Mouse (Mus musculus) brown adipose tissue, adult 24 weeks (tissue): ENCODE results near the gene Txnrd2. TPM values are rescaled to one million over a fixed set of nuclear protein-coding genes. Genes with fewer than 3 reads are reported as not detected.
A peak's percentile ranks its signal among the peaks of the same experiment; 100 is the strongest.

Source experiments
- H3K27ac ChIP-seq: fragments of 200-500 bp; replicated peaks from 2 replicates; pipeline ENCODE4 v1.5.1; 2012; ENCODE audit warnings: low read depth, mild to moderate bottlenecking, low read length
- H3K4me1 ChIP-seq: fragments of 200-500 bp; 2 replicates; pipeline ENCODE4 v1.6.1; 2012; ENCODE audit warnings: low read length, mixed read lengths; ENCODE audit not compliant: control insufficient read depth, insufficient read depth, insufficient read length
- H3K4me3 ChIP-seq: fragments of 200-500 bp; 2 replicates; pipeline ENCODE4 v1.5.1; 2012; ENCODE audit warnings: low read depth, mild to moderate bottlenecking, low read length, moderate library complexity; ENCODE audit not compliant: insufficient read depth
- polyA plus RNA-seq: library from polyadenylated mRNA; stranded (reverse); fragments of >200 nt; gene quantifications from 2 replicates; pipeline ENCODE4 v1.2.4, GENCODE M21; 2012; ENCODE audit not compliant: missing spikeins, insufficient read depth, insufficient read length

The Txnrd2 gene
- polyA plus RNA-seq, 1 experiment, result 77.6 TPM

DNA sequence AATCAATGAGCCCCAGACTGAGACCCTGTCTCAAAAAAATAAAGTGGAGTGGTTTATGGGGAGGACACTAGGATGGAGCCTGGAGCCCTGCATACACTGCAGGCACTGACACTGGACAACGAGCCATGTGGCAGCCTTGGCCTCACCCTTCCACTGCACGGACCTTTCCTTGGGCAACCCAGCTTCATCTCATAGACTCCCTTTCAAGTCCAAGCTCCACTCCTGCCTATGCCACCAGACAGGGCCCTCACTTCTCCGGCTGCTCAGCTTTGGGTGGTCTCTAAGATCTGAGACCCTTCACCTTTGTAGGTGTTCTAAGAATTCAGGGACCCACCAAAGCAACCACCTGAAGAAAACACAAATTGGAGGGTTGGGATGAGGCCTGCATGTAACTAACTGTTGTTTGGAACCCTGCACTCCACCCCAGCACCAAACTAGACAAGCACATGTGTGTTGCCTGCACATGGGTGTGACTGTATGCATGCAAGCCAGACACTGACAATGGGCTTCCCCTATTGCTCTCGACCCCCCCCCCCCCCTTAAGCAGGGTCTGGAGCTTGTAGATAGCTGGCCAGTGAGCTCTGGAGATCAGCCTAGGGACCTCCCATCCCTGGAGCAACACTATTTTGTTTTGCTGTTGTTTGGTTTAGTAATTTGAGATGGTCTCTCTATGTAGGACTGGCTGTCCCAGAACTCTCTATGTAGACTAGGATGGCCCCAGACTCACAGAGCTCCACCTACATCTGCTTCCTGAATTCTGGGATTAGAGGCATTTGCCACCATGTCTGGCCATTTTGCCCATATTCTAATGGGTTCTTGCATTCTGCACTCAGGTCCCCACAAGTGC is 7.2 kb upstream of the Txnrd2 start:
- Histone ChIP-seq H3K27ac (0 out of 2 replicates have a peak overlapping the region, but pooled peaks have one; percentile 6), H3K4me1 (peaks cover 23% of the 10 kb centered on the region), H3K4me3 (no peak overlapping the region)

DNA sequence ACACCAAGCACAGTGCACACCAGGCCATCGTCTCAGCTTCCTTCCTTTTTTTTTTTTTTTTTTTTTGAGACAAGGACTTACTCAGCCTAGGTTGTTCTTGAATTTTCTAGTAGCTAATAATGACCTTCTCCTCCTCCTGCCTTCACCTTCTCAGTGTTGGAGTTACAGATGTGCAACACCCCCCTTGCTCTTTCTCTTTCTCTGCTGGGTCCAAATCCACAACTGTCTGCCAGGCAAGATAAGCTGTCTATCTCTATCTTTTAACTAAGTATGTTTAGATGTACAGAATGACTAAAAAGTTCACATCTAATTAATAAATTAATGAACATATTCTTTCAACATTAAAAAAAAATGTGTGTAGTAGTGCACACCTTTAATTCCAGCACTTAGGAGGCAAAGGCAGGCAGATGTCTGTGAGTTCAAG is 6.6 kb upstream of the Txnrd2 start:
- peaks cover 25% of the 10 kb centered on the region for H3K4me1 ChIP-seq

DNA sequence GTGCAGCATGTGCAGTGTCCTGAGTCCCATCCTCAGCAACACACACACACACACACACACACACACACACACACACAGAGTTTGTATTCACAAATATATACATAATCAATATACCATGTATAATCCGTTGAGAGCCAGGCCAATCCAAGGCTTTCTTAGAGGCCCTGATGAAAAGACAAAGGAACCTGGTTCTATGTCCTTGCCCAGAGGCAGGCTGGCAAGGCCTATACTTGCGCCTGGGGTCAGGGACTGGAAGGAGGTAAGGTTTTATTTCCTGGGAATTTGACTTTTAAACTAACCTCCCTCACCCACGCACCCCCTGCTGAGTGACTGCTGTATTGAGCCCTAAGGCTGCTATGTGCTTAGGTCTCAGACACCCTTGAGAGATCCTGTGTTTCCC is 5.6 kb upstream of the Txnrd2 start:
- Histone ChIP-seq H3K27ac (no peak overlapping the region; the same call in 1 of the 2 replicates), H3K4me3 (no peak overlapping the region)

More for the DNA sequence above, 6.6 kb upstream of the Txnrd2 start:
- H3K4me3 ChIP-seq, result no peak overlapping the region
- H3K27ac ChIP-seq, result no peak overlapping the region

DNA sequence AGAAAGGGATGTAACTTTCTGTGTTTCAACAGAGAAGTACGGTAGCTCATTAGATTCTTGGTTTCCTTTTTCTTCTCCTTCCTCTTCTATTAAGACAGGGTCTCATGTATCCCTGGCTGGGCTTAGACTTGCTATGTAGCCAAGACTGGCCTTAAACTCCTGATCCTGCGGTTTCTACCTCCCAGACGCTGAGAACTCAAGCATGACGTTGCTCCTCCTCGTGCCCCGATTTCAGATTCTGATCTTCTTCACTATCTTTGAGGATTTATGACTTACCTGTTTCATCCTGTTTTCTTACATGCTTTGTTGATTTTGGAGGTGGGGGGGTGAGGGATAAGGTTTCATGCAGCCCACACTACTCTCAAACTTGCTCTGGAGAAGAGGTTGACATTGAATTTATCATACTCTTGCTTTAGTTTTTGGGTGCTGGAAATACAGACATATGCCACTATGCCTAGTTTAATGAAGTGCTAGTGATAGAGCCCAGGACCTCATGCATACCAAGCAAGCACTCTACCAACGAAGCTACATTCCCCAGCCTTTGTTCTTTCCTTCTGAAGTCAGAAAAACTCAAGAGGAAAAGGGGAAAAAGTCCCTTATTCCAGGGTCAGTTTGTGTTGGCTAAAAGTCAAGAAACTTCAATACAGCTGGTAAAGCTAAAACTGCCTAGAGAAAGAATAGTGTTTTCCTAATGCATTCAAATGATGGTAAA is 2.8 kb upstream of the Txnrd2 start:
- Histone ChIP-seq H3K27ac (peak overlapping the region; percentile 55), H3K4me1 (peaks cover 20% of the 10 kb centered on the region), H3K4me3 (no peak overlapping the region)

More for the DNA sequence above, 5.6 kb upstream of the Txnrd2 start:
- H3K4me1 ChIP-seq, result peaks cover 24% of the 10 kb centered on the region

DNA sequence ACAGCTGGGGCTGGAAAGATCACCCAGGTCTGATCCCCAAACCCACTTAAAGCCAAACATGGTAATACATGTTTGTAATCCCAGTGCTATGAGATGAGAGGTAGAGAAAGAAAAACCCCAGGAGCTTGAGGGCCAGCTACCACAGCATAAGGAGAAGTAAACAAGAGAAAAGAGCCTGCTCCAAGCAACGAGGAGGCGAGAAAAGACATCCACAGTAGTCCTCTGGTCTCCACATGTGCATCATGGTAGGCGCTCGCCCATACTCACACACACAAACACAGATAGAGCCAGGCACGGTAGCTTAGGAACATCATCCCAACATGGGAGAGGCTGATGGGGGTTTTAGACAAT is 2.3 kb upstream of the Txnrd2 start:
- Histone ChIP-seq H3K4me3 (no peak overlapping the region), H3K4me1 (peaks cover 18% of the 10 kb centered on the region), H3K27ac (peak overlapping the region; percentile 55; the same call in 1 of the 2 replicates)

DNA sequence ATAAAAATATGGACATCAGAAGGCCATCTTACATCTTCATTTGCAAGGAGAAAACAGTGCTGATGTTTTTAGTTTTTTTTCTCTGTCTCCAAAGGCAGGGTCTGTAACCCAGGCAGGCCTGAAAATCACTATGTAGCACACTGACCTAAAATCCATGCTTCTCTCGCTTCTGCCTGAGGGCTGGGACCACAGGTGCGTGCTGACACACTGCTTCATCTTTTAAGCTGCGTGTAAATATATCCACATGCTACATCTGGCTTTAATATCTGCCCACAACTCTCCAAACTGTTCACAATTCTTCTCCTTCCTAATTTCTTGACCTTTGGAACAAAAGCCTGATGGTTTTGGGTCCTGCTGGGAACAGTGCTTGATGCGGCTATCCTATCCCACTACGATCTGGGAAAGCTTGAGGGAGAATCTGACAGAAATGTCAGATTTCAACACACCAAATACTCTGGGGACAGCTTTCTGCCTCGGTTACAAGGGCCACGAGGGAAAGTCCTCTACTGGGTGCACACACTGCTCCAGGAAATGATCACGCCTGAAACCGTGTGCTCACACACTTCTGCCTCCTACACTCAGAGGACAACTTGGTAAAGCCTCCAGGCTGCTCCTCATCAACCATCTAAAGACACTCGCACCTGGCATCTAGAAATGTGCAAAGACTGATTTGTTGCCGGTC is 1.7 kb upstream of the Txnrd2 start:
- Histone ChIP-seq H3K27ac (peak overlapping the region; percentile 52), H3K4me1 (peaks cover 16% of the 10 kb centered on the region), H3K4me3 (peak overlapping the region; percentile 35)

DNA sequence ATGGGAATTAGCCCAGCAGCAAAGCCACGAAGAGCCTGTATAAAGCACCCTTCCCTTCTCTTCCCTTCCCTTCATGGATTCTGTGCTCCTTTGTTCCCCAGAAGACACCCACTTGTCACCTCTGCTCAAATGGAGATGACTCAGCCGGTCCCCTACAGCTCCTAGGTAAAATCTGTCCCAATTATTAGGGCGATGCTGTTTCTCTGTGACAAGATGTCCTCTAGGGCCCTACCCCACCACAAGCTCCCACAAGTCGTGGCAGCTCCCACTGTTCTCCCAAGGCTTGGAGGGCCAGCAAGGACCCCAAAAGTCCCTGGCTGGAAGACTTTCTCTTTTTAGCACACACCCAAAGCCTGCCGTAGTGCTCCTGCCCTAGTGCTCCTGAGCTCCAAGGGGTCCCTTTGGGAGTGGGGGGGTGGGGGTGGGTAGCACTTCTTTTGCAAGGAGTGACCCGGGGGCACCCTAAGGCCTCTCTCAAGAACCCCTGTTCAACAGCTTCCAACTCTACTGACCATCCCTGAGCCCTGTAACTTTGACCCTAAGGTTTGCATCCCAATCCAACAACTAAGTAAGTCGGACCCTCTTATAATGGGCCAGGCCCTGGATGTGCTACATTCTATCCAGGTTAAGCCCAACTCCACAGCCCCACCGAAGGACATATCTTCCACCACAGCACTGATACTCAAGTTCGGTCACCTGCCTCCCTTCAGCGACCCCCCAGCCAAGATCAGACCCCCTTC is 539 bp upstream of the Txnrd2 start:
- Histone ChIP-seq H3K27ac (peak overlapping the region; percentile 90), H3K4me1 (peaks cover 16% of the 10 kb centered on the region), H3K4me3 (peak overlapping the region; percentile 85)

DNA sequence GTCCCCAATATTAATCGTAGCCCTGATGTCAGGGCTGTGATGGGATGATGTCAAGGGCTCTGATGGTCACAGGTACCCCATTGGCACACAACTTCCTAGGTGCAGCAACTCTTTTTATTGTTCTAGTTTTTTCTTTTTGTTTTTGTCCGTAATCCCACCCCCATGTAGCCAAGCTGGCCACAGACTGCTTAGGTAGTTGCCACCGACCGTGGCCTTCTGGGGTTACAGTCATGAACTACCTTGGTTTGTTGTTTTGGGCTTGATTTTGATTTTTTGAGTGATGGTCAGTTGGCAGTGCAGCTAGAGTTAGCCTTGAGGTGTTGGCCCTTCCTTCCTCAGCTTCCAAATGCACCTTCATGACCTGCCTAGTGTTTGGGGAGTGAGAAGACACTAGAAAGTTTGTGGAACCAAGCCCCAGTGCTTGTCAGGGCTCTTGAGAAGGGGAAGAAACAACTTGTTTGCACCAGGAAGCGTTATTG is 657 bp downstream of the Txnrd2 start, which contains the start of gene Comt:
Gene Comt, minus strand, starts transcription at position 51 of the 479 bp plus-strand sequence.
- H3K4me3 ChIP-seq, result peak within 1 kb of the TSS; percentile 85
- H3K4me1 ChIP-seq, result peaks cover 16% of the 10 kb centered on the region
- peak within 1 kb of the TSS; percentile 90 for H3K27ac ChIP-seq

DNA sequence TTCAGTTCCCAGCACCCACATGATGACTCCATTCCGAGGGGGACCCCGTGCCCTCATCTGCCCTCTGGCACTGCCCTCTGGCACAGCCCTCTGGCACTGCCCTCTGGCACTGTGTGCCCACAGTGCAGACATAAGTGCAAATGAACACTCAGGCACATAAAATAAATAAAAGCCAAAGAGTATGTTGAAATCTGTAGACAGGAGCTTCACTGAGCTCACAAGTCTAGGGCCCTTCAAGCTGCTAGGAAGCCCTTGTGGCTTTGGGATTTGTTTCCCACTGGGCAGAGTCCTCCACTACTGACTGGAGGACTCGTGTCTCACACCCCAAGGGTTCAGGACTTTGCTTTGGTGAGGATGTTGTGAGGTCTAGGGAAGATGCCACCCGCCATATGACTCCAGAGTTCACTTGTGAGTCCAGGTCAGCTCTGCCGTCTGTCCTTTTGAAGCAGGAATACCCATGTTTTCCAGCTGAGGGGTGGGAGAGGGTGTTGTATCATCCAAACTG is 1.9 kb downstream of the Txnrd2 start:
- H3K27ac ChIP-seq, result peak overlapping the region; percentile 7; the same call in 1 of the 2 replicates
- H3K4me3 ChIP-seq, result no peak overlapping the region
- H3K4me1 ChIP-seq, result peaks cover 16% of the 10 kb centered on the region

DNA sequence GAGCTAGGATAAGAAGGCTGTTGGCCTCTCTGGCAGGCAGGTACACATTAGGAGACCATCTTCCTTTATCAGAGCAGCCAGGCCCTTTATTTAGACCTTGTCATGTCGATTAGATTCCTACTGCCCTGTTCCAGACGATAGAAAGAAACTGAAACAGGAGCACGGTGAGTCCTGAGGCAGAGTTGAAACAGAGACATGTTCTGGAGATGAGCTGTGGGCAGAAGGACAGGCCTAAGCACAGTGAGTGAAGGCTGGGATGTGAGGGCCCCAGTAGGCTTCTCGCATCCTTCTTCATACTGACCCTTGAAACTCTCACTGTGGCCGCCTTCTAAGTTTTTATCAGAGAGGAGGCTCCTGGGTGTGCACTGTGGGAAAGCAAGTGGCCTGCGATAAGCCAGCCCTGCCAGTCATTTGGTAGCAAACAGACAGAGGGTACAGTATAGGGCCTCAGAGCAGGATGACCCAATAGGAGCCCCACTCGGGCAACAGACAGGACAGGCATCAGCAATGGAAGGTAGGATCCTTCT is 2.4 kb downstream of the Txnrd2 start:
- Histone ChIP-seq H3K4me1 (peaks cover 14% of the 10 kb centered on the region), H3K27ac (0 out of 2 replicates have a peak overlapping the region, but pooled peaks have one; percentile 7), H3K4me3 (no peak overlapping the region)

DNA sequence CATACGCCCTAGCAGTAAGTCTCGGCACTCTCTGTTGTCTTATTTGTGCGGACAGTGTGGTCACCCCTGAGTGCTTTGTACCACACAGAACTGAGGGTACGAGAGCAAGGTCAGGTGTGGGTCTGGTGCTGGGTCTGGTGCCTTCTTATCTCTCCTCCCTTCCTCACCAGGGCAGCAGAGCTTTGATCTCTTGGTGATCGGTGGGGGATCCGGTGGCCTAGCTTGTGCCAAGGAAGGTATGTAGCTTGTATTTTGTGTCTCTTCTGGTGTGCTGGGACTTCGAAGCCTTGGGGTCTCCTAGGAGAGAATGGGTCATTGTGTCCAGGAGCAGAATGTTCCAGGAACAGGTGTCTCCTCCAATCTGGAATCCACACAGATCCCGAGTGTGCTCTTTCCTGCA is 3.5 kb downstream of the Txnrd2 start:
- Histone ChIP-seq H3K4me3 (no peak overlapping the region), H3K27ac (no peak overlapping the region), H3K4me1 (peaks cover 7% of the 10 kb centered on the region)

DNA sequence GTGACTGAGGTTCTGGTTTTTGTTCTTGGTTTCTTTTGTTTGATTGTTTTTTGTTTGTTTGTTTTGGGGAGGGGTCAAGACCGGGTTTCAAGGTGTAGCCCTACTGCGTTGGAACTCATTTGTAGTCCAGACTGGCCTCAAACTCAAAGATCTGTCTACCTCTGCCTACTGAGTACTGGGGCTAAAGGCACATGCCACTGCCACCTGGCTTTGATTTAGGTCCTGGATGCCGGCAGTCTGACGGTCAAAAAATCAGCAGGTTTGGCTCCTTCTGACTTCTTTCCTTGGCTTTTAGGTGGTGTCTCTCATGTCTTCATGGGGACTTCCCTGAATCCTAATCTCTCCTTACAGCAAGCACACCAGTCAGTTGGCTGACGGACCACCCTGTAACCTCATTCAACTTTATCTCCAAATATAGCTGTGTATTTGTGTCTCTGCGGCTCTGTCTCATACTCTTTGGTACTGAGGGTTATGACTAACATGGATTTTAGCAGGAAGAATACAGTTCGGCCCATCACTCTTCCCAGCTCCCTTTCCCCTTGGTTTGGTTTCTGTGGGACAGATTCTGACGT is 4.5 kb downstream of the Txnrd2 start:
- Histone ChIP-seq H3K27ac (no peak overlapping the region), H3K4me1 (peaks cover 5% of the 10 kb centered on the region), H3K4me3 (no peak overlapping the region)

DNA sequence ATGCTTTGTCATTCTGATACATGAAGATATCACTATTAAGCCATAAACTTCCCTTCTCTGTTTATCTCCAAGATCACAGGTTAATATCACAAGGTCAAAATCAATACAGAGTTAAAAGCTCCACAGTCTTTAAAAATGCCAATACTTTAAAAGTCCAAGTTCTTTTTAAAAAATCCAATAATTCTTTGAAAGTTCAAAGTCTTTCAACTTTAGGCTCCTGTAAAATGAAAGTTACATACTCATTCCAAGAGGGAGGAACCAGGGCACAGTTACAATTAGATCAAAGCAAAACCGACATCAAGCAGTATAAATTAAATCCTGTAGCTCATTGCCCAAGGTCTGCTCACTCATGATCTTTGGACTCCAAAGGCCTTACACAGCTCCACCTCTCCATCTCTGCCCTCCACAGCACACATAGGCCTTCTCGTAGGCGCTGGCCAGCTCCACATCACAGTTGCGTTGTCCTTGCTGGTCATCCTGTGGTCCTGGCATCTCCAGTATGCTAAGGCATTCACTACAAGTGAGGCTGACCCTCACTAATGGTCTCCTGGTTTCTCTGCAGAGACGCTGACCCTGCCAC is 7.2 kb downstream of the Txnrd2 start:
- H3K27ac ChIP-seq, result no peak overlapping the region
- H3K4me1 ChIP-seq, result peaks cover 3% of the 10 kb centered on the region; the same call in 1 of the 2 replicates
- H3K4me3 ChIP-seq, result no peak overlapping the region
